Mouse (Mus musculus) intestine, postnatal 0 days (tissue): Measurements from ENCODE around the gene Mcts1. TPM values are rescaled to one million over a fixed set of nuclear protein-coding genes. Genes with fewer than 3 reads are reported as not detected.

Source experiments
- ATAC-seq: fragments of 200-750 bp; cut with Nextera tagmentation; 2 replicates; pipeline ENCODE4 v1.8.0; 2017; ENCODE audit warnings: mild to moderate bottlenecking, moderate TSS enrichment, moderate library complexity
- H3K27ac ChIP-seq: fragments of 300-500 bp; sonication (generic); 2 replicates; pipeline ENCODE4 v1.5.1; 2014; ENCODE audit warnings: mild to moderate bottlenecking, low read depth, low read length, moderate library complexity
- H3K27me3 ChIP-seq: fragments of 300-500 bp; sonication (generic); replicated peaks from 2 replicates; pipeline ENCODE4 v1.6.1; 2014; ENCODE audit warnings: low read length, mixed read lengths; ENCODE audit not compliant: control insufficient read depth, insufficient read depth
- H3K36me3 ChIP-seq: fragments of 300-500 bp; sonication (generic); 2 replicates; pipeline ENCODE4 v1.6.1; 2014; ENCODE audit warnings: mild to moderate bottlenecking, moderate library complexity; ENCODE audit not compliant: control insufficient read depth, insufficient read depth
- H3K4me1 ChIP-seq: fragments of 300-500 bp; sonication (generic); replicated peaks from 2 replicates; pipeline ENCODE4 v1.6.1; 2014; ENCODE audit warnings: antibody characterized with exemption, low read length, mixed read lengths; ENCODE audit not compliant: control insufficient read depth, insufficient read depth
- H3K4me2 ChIP-seq: fragments of 300-500 bp; sonication (generic); replicated peaks from 2 replicates; pipeline ENCODE4 v1.6.1; 2014; ENCODE audit warnings: low read depth, mild to moderate bottlenecking, moderate library complexity
- H3K4me3 ChIP-seq: fragments of 300-500 bp; sonication (generic); 2 replicates; pipeline ENCODE4 v1.5.1; 2014; ENCODE audit warnings: low read depth, low read length
- H3K9ac ChIP-seq: fragments of 300-500 bp; sonication (generic); 2 replicates; pipeline ENCODE4 v1.6.1; 2014; ENCODE audit warnings: mild to moderate bottlenecking, low read depth, low read length
- H3K9me3 ChIP-seq: fragments of 300-500 bp; sonication (generic); 2 replicates; pipeline ENCODE4 v1.6.1; 2016; ENCODE audit warnings: mixed run types; ENCODE audit not compliant: control insufficient read depth
- CTCF ChIP-seq: sonication (generic); IDR thresholded peaks from 2 replicates; pipeline ENCODE4 v1.5.1; 2016; ENCODE audit warnings: low read depth, mild to moderate bottlenecking, control low read depth, antibody characterized with exemption, moderate library complexity
- WGBS: fragments of 180-500 bp; shearing (Covaris S2); extraction: QIAGEN DNeasy Blood & Tissue Kit; methylation state at CpG from one replicate; pipeline ENCODE4 v1.1.7; 2014; 5-methylcytosine and 5-hydroxymethylcytosine counted together
- polyA plus RNA-seq: library from polyadenylated mRNA; unstranded; fragments of >200 nt; fragmentation: Nextera tagmentation; extraction: Ambion mirVana; gene quantifications from 2 replicates; pipeline ENCODE4 v1.2.1, GENCODE M21; 2015

Gene Mcts1
- polyA plus RNA-seq, 1 experiment from 2014 or later = 94.7 TPM

DNA sequence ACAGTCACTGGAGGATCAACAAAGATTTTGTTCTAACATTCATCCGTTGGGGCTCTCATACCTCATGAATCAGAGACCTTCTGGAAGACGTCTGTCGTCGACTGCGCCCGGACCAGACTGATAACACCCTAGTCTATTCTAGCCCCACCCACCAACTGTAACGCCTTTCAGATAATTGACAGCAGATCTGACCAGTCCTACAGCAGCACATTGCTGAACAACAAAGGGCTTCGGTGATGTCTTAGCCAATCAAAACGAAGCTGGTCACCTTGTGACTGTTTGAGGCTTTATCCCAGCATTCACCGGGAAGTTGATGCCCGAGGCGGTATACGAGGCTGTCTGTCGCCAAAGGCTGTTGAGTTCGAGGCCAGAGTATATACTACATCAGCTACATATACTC, 24.3 kb upstream of the Mcts1 start, which contains the start of gene Cul4b:
Gene Cul4b, minus strand, starts transcription at position 119 of the 400 bp plus-strand sequence.
- TF ChIP-seq CTCF = no peak
- Histone ChIP-seq H3K36me3 (no peaks in the 10 kb centered on the region), H3K9ac (no peak within 1 kb of the TSS), H3K27ac (no peak within 1 kb of the TSS), H3K4me1 (no peaks in the 10 kb centered on the region), H3K4me2 (no peak within 1 kb of the TSS), H3K9me3 (no peaks in the 10 kb centered on the region), H3K27me3 (no peaks in the 10 kb centered on the region), H3K4me3 (no peak within 1 kb of the TSS)
- WGBS = 84% methylated on average over 15 of the region's 15 CpGs
- no peak for ATAC-seq

DNA sequence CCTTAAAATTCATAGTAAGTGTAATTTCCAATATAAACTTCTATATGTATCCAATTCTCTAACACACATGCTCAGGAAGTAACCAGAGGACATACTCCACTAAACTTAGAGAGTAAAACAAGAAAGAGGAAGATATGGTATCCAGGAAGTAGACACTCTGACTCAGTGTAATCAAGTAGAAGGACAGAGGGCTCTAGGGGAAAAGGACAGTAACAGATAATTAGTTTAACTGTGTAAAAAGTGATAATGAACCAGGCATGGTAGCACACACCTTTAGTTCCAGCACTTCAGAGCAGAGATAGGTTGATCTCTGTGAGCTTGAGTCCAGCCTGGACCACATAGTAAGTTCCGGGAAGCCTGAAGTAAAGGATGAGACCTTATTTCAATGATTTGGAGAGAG, 19.2 kb upstream of the Mcts1 start:
- ATAC-seq = no peak
- Histone ChIP-seq H3K4me1 (no peaks in the 10 kb centered on the region), H3K27ac (no peak overlapping the region), H3K4me3 (no peak overlapping the region), H3K4me2 (no peak overlapping the region), H3K9me3 (no peaks in the 10 kb centered on the region), H3K27me3 (no peaks in the 10 kb centered on the region), H3K9ac (no peak overlapping the region), H3K36me3 (no peaks in the 10 kb centered on the region)
- WGBS = 96% methylated on average over 1 of the region's 1 CpGs
- no peak for TF ChIP-seq CTCF

DNA sequence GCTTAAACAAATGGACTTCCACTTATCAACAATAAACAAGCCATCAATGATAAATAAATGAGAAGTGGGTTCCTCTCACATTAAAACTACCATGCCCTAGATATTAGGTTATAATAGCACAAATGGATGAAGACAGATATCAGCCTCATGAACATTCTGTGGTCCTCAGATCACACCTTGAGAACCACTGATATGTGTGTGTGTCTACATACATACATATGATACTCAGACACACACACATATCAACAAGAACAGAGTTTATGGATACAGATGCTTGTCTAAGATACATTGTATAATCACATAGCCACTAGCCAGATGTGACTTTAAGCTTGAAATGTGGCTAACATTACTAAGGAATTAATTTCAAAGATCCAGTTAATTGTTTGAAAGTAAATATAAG, 17.1 kb upstream of the Mcts1 start:
- Histone ChIP-seq H3K27me3 (no peaks in the 10 kb centered on the region), H3K9ac (no peak overlapping the region), H3K4me3 (no peak overlapping the region), H3K36me3 (no peaks in the 10 kb centered on the region), H3K4me1 (no peaks in the 10 kb centered on the region), H3K9me3 (no peaks in the 10 kb centered on the region), H3K4me2 (no peak overlapping the region), H3K27ac (no peak overlapping the region)
- no peak for ATAC-seq
- no peak for TF ChIP-seq CTCF

- no peak for ATAC-seq
These were observed 10.6 kb upstream of the Mcts1 start for GRCm38 (mm10) chrX:38589827-38590226.

GRCm38 (mm10) chrX:38591749-38592148, 8.6 kb upstream of the Mcts1 start:
- Histone ChIP-seq H3K27me3 (no peaks in the 10 kb centered on the region), H3K27ac (no peak overlapping the region), H3K9ac (no peak overlapping the region), H3K9me3 (no peaks in the 10 kb centered on the region), H3K4me3 (no peak overlapping the region), H3K4me1 (no peaks in the 10 kb centered on the region), H3K4me2 (no peak overlapping the region), H3K36me3 (no peaks in the 10 kb centered on the region)
- no peak for TF ChIP-seq CTCF
- no peak for ATAC-seq
- 73% methylated on average over 3 of the region's 3 CpGs for WGBS

More at GRCm38 (mm10) chrX:38589827-38590226, 10.6 kb upstream of the Mcts1 start:
- no peak overlapping the region for H3K4me3 ChIP-seq
- H3K36me3 ChIP-seq = no peaks in the 10 kb centered on the region
- TF ChIP-seq CTCF = no peak
- no peak overlapping the region for H3K27ac ChIP-seq
- H3K4me2 ChIP-seq = no peak overlapping the region
- WGBS = 40% methylated on average over 4 of the region's 4 CpGs
- no peaks in the 10 kb centered on the region for H3K27me3 ChIP-seq
- no peaks in the 10 kb centered on the region for H3K4me1 ChIP-seq
- H3K9me3 ChIP-seq = no peaks in the 10 kb centered on the region
- H3K9ac ChIP-seq = no peak overlapping the region

- no peak for ATAC-seq
- Histone ChIP-seq H3K27me3 (no peaks in the 10 kb centered on the region), H3K4me3 (no peak overlapping the region), H3K36me3 (no peaks in the 10 kb centered on the region), H3K4me1 (no peaks in the 10 kb centered on the region), H3K27ac (no peak overlapping the region), H3K4me2 (no peak overlapping the region), H3K9me3 (no peaks in the 10 kb centered on the region), H3K9ac (no peak overlapping the region)
- WGBS = 50% methylated on average over 5 of the region's 5 CpGs
- TF ChIP-seq CTCF = no peak
These were observed 7.0 kb upstream of the Mcts1 start for GRCm38 (mm10) chrX:38593180-38593889.
